8 mouse cellular contexts compared by ENCODE assay signal in the genomic region with DNA sequence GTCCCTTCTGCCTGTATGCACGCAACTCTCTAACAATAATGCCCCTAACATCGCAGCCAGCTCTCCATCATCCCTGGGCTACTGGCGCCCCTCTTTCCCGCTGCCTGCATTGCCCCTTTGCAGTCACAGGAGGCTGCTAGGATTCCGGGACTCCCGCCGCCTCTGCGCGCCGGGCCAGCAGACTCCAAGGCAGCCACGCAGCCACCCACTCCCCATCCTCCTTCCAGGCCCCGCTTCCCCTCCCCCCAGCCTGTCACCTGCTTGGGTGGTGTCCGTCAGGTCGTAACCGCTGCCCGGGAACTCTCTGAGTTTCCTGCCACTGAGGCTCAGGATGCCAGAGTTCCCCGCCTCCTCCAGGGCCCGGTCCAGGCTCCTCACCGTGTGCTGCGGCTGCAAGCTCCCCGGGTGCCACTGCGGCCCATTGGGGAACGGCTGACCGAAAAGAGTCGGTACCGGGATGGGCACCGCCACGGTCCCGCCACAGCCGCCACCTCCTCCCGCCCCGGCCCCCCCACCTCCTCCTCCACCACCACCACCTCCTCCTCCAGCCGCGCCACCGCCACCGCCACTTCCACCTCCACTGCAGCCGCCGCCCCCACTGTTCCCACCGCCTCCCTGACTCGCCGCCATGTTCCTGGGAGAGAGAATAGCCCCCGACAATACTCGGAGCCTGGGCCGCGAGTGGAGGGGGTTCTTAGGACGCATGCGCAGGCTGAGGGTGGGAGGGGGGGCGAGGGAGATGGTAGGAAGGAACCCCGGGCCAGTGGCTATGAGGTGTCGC. TPM values are rescaled to one million over a fixed set of nuclear protein-coding genes. Genes with fewer than 3 reads are reported as not detected.
DNase-seq lines count a peak whose midpoint lies in the region; ATAC-seq and TF ChIP-seq lines count a peak whose summit lies in the region.

TSS of gene Lrch2 (minus strand) at position 661 of the 781 bp plus-strand sequence.

- ATAC-seq in embryonic facial prominence, embryonic 11.5 days (replicated peaks; ENCODE audit: insufficient number of reproducible peaks, low FRiP score, low TSS enrichment, low read depth), result peak; percentile 93
- no peak for ATAC-seq in liver, embryonic 14.5 days (ENCODE audit: insufficient read depth)

- TF ChIP-seq EP300 in liver, embryonic 14.5 days (IDR thresholded peaks at IDR 0.05; ENCODE audit: low read depth), result no peak

- no peak for TF ChIP-seq CTCF in liver, embryonic 14.5 days (IDR thresholded peaks at IDR 0.05; ENCODE audit: low read depth)

- peak within 1 kb of the TSS; percentile 62; the same call in 1 of the 2 replicates for H3K27ac ChIP-seq in embryonic facial prominence, embryonic 11.5 days (replicated peaks; ENCODE audit: low read depth, low read length)
- H3K27ac ChIP-seq in heart, embryonic 10.5 days, result peak within 1 kb of the TSS; percentile 88
- H3K27ac ChIP-seq in liver, embryonic 14.5 days, result no peak within 1 kb of the TSS

- no peaks in the 10 kb centered on the region for H3K4me1 ChIP-seq in embryonic facial prominence, embryonic 11.5 days (ENCODE audit: control insufficient read depth, insufficient read depth, low read length)
- no peaks in the 10 kb centered on the region for H3K4me1 ChIP-seq in heart, embryonic 10.5 days
- H3K4me1 ChIP-seq in liver, embryonic 14.5 days (replicated peaks; ENCODE audit: control insufficient read depth in 2 of 2, insufficient read depth in 2 of 2, low read length in 1 of 2), result no peaks in the 10 kb centered on the region

- peak within 1 kb of the TSS; percentile 30 for H3K4me2 ChIP-seq in embryonic facial prominence, embryonic 11.5 days (ENCODE audit: low read depth, low read length)
- H3K4me2 ChIP-seq in liver, embryonic 14.5 days (ENCODE audit: low read depth), result peak within 1 kb of the TSS; percentile 8; the same call in 1 of the 2 replicates

- peak; percentile 3 for DNase-seq in kidney, adult 18-20 months
- no peak for DNase-seq in kidney, adult 11 months
- DNase-seq in embryonic facial prominence, embryonic 11.5 days (ENCODE audit: low spot score), result peak; percentile 70
- DNase-seq in heart, embryonic 10.5 days (ENCODE audit: low spot score), result peak; percentile 80
- DNase-seq in kidney, postnatal 25 days, result peak; percentile 15 to 39
- DNase-seq in liver, embryonic 14.5 days (ENCODE audit: low read depth in 3 of 3, low spot score in 3 of 3), result no peak
- DNase-seq in ovary, postnatal 10 days (ENCODE audit: low spot score), result peak; percentile 10
- DNase-seq in spleen, postnatal 14 days (ENCODE audit: low spot score in 2 of 2), result no peak

- no peaks in the 10 kb centered on the region for H3K27me3 ChIP-seq in embryonic facial prominence, embryonic 11.5 days (ENCODE audit: control insufficient read depth, insufficient read depth, low read length)
- no peaks in the 10 kb centered on the region for H3K27me3 ChIP-seq in heart, embryonic 10.5 days (ENCODE audit: insufficient read depth, poor library complexity, severe bottlenecking)
- H3K27me3 ChIP-seq in liver, embryonic 14.5 days (ENCODE audit: control insufficient read depth, insufficient read depth, low read length), result no peaks in the 10 kb centered on the region

- 8% methylated on average over 34 of the region's 50 CpGs for WGBS in embryonic facial prominence, embryonic 11.5 days
- WGBS in heart, embryonic 10.5 days, result 10% methylated on average over 47 of the region's 50 CpGs
- WGBS in liver, embryonic 14.5 days (ENCODE audit: insufficient replicate concordance), result 15% methylated on average over 41 of the region's 50 CpGs

- H3K36me3 ChIP-seq in embryonic facial prominence, embryonic 11.5 days (replicated peaks; ENCODE audit: control insufficient read depth, insufficient read depth, low read depth, low read length), result no peaks in the 10 kb centered on the region
- no peaks in the 10 kb centered on the region for H3K36me3 ChIP-seq in heart, embryonic 10.5 days
- no peaks in the 10 kb centered on the region for H3K36me3 ChIP-seq in liver, embryonic 14.5 days (replicated peaks; ENCODE audit: control insufficient read depth, insufficient read depth, low read depth)

- H3K9me3 ChIP-seq in embryonic facial prominence, embryonic 11.5 days (replicated peaks; ENCODE audit: control insufficient read depth, low read length), result no peaks in the 10 kb centered on the region
- H3K9me3 ChIP-seq in heart, embryonic 10.5 days, result no peaks in the 10 kb centered on the region
- H3K9me3 ChIP-seq in liver, embryonic 14.5 days (ENCODE audit: control insufficient read depth, low read length), result no peaks in the 10 kb centered on the region

- H3K9ac ChIP-seq in embryonic facial prominence, embryonic 11.5 days (replicated peaks; ENCODE audit: low read length), result peak within 1 kb of the TSS; percentile 68
- H3K9ac ChIP-seq in liver, embryonic 14.5 days (replicated peaks), result no peak within 1 kb of the TSS

- H3K4me3 ChIP-seq in embryonic facial prominence, embryonic 11.5 days (ENCODE audit: low read depth, low read length), result peak within 1 kb of the TSS; percentile 53
- H3K4me3 ChIP-seq in heart, embryonic 10.5 days, result peak within 1 kb of the TSS; percentile 66
- H3K4me3 ChIP-seq in liver, embryonic 14.5 days (ENCODE audit: insufficient read depth in 1 of 2, low read depth in 2 of 2, low read length in 2 of 2), result peak within 1 kb of the TSS; percentile 11 to 35; a peak in 2 of 4 replicates

RNA-seq across cellular contexts. Expression of gene Lrch2, which starts in this region (rescaled TPM):
- polyA plus RNA-seq in embryonic facial prominence, embryonic 11.5 days (2014; fragmentation: Nextera tagmentation; extraction: Ambion mirVana), result 10.9 and 11.1 TPM in 2 replicates
- polyA plus RNA-seq in heart, embryonic 10.5 days (2016; fragmentation: Nextera tagmentation; extraction: Ambion mirVana), result 3.2 and 4.7 TPM in 2 replicates
- 0.14 and 0.28 TPM in 2 replicates for polyA plus RNA-seq in liver, embryonic 14.5 days (2012; rRNA removed)
- polyA plus RNA-seq in liver, embryonic 14.5 days (2014; fragmentation: Nextera tagmentation; extraction: Ambion mirVana), result 0.05 and 0.27 TPM in 2 replicates

Comparison
In these comparisons a context has a peak if more than half of its experiments do, and no peak if none do; other contexts are left out.
1. DNase-seq: peak in kidney, adult 18-20 months (single experiment), embryonic facial prominence, embryonic 11.5 days (single experiment), heart, embryonic 10.5 days (single experiment), kidney, postnatal 25 days (2 of 2) and ovary, postnatal 10 days (single experiment); none in kidney, adult 11 months (single experiment), liver, embryonic 14.5 days (0 of 3) and spleen, postnatal 14 days (0 of 2).
2. Peak in every context shown above with its lines, with median percentiles within 50 percentile points of each other: H3K4me3 ChIP-seq.